In genomic region chr1:162570260-162570748, GRCm38 (mm10) we compare ENCODE assay signal across 7 mouse cellular contexts. TPM values are rescaled to one million over a fixed set of nuclear protein-coding genes. Genes with fewer than 3 reads are reported as not detected.
DNase-seq lines count a peak whose midpoint lies in the region; ATAC-seq and TF ChIP-seq lines count a peak whose summit lies in the region.

TSS of gene Vamp4 (plus strand) at chr1:162570515.

- no peaks in the 10 kb centered on the region for H3K9me3 ChIP-seq in embryonic facial prominence, embryonic 12.5 days
- H3K9me3 ChIP-seq in limb, embryonic 13.5 days: peaks cover 5% of the 10 kb centered on the region
- no peaks in the 10 kb centered on the region for H3K9me3 ChIP-seq in midbrain, embryonic 16.5 days (replicated peaks; ENCODE audit: control insufficient read depth, low read length, poor library complexity, severe bottlenecking)

- peak within 1 kb of the TSS; percentile 92 for H3K27ac ChIP-seq in embryonic facial prominence, embryonic 12.5 days
- H3K27ac ChIP-seq in kidney, adult 2 months (ENCODE audit: insufficient read depth, low read depth, low read length): no peak within 1 kb of the TSS
- peak within 1 kb of the TSS; percentile 92 for H3K27ac ChIP-seq in limb, embryonic 13.5 days
- peak within 1 kb of the TSS; percentile 89 for H3K27ac ChIP-seq in midbrain, embryonic 16.5 days (ENCODE audit: low read length)

- H3K4me3 ChIP-seq in embryonic facial prominence, embryonic 12.5 days: peak within 1 kb of the TSS; percentile 82
- peak within 1 kb of the TSS; percentile 70 for H3K4me3 ChIP-seq in kidney, adult 2 months (ENCODE audit: insufficient read depth, low read depth, low read length)
- peak within 1 kb of the TSS; percentile 92 for H3K4me3 ChIP-seq in limb, embryonic 13.5 days
- peak within 1 kb of the TSS; percentile 71 for H3K4me3 ChIP-seq in midbrain, embryonic 16.5 days (ENCODE audit: low read depth, low read length)

- 0 out of 2 replicates have a peak, but pooled peaks have one; percentile 24 for TF ChIP-seq CTCF in kidney, adult 2 months (conservative IDR thresholded peaks at IDR 0.05; ENCODE audit: insufficient read depth, insufficient read length, low read depth, low read length)

- H3K4me1 ChIP-seq in embryonic facial prominence, embryonic 12.5 days: peaks cover 16% of the 10 kb centered on the region
- no peaks in the 10 kb centered on the region for H3K4me1 ChIP-seq in kidney, adult 2 months (ENCODE audit: control insufficient read depth, insufficient read depth, low read length)
- peaks cover 19% of the 10 kb centered on the region for H3K4me1 ChIP-seq in limb, embryonic 13.5 days
- H3K4me1 ChIP-seq in midbrain, embryonic 16.5 days (ENCODE audit: control insufficient read depth, insufficient read depth, low read length): peaks cover 12% of the 10 kb centered on the region

- WGBS in embryonic facial prominence, embryonic 12.5 days: under 1% methylated on average over 42 of the region's 43 CpGs
- WGBS in kidney, adult 2 months: under 1% methylated on average over 43 of the region's 43 CpGs
- WGBS in limb, embryonic 13.5 days: 0% methylated on average over 43 of the region's 43 CpGs
- under 1% methylated on average over 39 of the region's 43 CpGs for WGBS in midbrain, embryonic 16.5 days

- peak within 1 kb of the TSS; percentile 58 for H3K4me2 ChIP-seq in embryonic facial prominence, embryonic 12.5 days (replicated peaks)
- H3K4me2 ChIP-seq in limb, embryonic 13.5 days (replicated peaks): peak within 1 kb of the TSS; percentile 62
- H3K4me2 ChIP-seq in midbrain, embryonic 16.5 days (ENCODE audit: low read length): peak within 1 kb of the TSS; percentile 58

- peak; percentile 97 for ATAC-seq in embryonic facial prominence, embryonic 12.5 days (ENCODE audit: insufficient number of reproducible peaks, insufficient read depth, low FRiP score, low TSS enrichment)
- ATAC-seq in limb, embryonic 13.5 days (ENCODE audit: low FRiP score, low read depth): peak; percentile 96
- ATAC-seq in midbrain, embryonic 16.5 days: peak; percentile 98

- no peak for TF ChIP-seq POLR2A in kidney, adult 2 months (IDR thresholded peaks at IDR 0.05; ENCODE audit: low read depth, low read length)

- DNase-seq in adrenal gland, postnatal 25 days: peak; percentile 93
- DNase-seq in heart, adult 18-20 months: peak; percentile 94 to 95
- peak; percentile 94 for DNase-seq in kidney, adult 2 months
- peak; percentile 85 to 93 for DNase-seq in spleen, postnatal 10 days (ENCODE audit: low spot score in 2 of 2)

- peaks cover 12% of the 10 kb centered on the region for H3K36me3 ChIP-seq in embryonic facial prominence, embryonic 12.5 days
- no peaks in the 10 kb centered on the region; the same call in 1 of the 2 replicates for H3K36me3 ChIP-seq in kidney, adult 2 months (ENCODE audit: control insufficient read depth, insufficient read depth, low read length)
- H3K36me3 ChIP-seq in limb, embryonic 13.5 days: peaks cover 13% of the 10 kb centered on the region
- peaks cover 7% of the 10 kb centered on the region for H3K36me3 ChIP-seq in midbrain, embryonic 16.5 days (ENCODE audit: control insufficient read depth, insufficient read depth, low read length)

- no peaks in the 10 kb centered on the region for H3K27me3 ChIP-seq in embryonic facial prominence, embryonic 12.5 days
- H3K27me3 ChIP-seq in kidney, adult 2 months (replicated peaks; ENCODE audit: control insufficient read depth, insufficient read depth, low read length): no peaks in the 10 kb centered on the region
- no peaks in the 10 kb centered on the region for H3K27me3 ChIP-seq in limb, embryonic 13.5 days
- H3K27me3 ChIP-seq in midbrain, embryonic 16.5 days (ENCODE audit: control insufficient read depth, insufficient read depth, low read depth, low read length): no peaks in the 10 kb centered on the region

- peak within 1 kb of the TSS; percentile 92 for H3K9ac ChIP-seq in embryonic facial prominence, embryonic 12.5 days
- H3K9ac ChIP-seq in limb, embryonic 13.5 days: peak within 1 kb of the TSS; percentile 94
- peak within 1 kb of the TSS; percentile 84 for H3K9ac ChIP-seq in midbrain, embryonic 16.5 days (ENCODE audit: low read depth, low read length)

RNA-seq across cellular contexts. Expression of gene Vamp4, which starts in this region (rescaled TPM):
- total RNA-seq in adrenal gland, postnatal 25 days (2021): 38.0 and 38.6 TPM in 2 replicates
- 77.0 and 79.8 TPM in 2 replicates for polyA plus RNA-seq in embryonic facial prominence, embryonic 12.5 days (2016; fragmentation: Nextera tagmentation; extraction: Ambion mirVana)
- 10 to 100 TPM; 19.4 to 24.3 TPM for total RNA-seq in heart, adult 18-20 months (2021)
- 11.4 and 11.6 TPM in 2 replicates for polyA plus RNA-seq in kidney, adult 2 months (2012; rRNA removed)
- polyA plus RNA-seq in limb, embryonic 13.5 days (2015; fragmentation: Nextera tagmentation; extraction: Ambion mirVana): 87.4 and 88.7 TPM in 2 replicates
- polyA plus RNA-seq in midbrain, embryonic 16.5 days (2015; fragmentation: Nextera tagmentation; extraction: Ambion mirVana): 87.6 and 88.8 TPM in 2 replicates
